Mouse (Mus musculus): Measurements from ENCODE around the gene Olfr23. TPM values are rescaled to one million over a fixed set of nuclear protein-coding genes. Genes with fewer than 3 reads are reported as not detected.
"Not testable (repeated sequence)": the region's sequence is repeated elsewhere in the genome, so short reads cannot be mapped to it uniquely, and the experiment has no call there.

Olfr23 gene
- not detected for total RNA-seq (2021)
- long read RNA-seq, experiment 1, result 0 reads
- long read RNA-seq, experiment 2, result 0 reads

- no peak for DNase-seq (ENCODE audit: low spot score in 2 of 2)
These were observed at the start of gene Olfr23 for GRCm38 (mm10) chr11:73936377-73936776. Gene Olfr23 (plus strand): TSS chr11:73936677.

- no peak for DNase-seq (ENCODE audit: low spot score in 2 of 2)
These were observed 45.8 kb upstream of the Olfr23 start, which contains the start of gene Olfr394 for GRCm38 (mm10) chr11:73890671-73891070. Gene Olfr394 (minus strand): TSS chr11:73890771.

GRCm38 (mm10) chr11:73909199-73909598 is 27.3 kb upstream of the Olfr23 start, which contains the start of gene Olfr395:
Gene Olfr395 (minus strand): TSS chr11:73909299.
- not testable (repeated sequence) for DNase-seq (ENCODE audit: low spot score in 2 of 2)

GRCm38 (mm10) chr11:73960517-73960916 is 24.0 kb downstream of the Olfr23 start, which contains the start of gene Olfr397:
Gene Olfr397 (plus strand): TSS chr11:73960817.
- DNase-seq (ENCODE audit: low spot score in 2 of 2), result no peak

GRCm38 (mm10) chr11:73990307-73990706 is 53.8 kb downstream of the Olfr23 start, which contains the start of gene Olfr398:
Gene Olfr398 (minus strand): TSS chr11:73990407.
- no peak for DNase-seq (ENCODE audit: low spot score in 2 of 2)

Other genes starting within 250 kb of the Olfr23 start
- not detected for gene Zfp735, start 247.9 kb upstream of the Olfr23 start, total RNA-seq (2021)
- not detected for gene Olfr389, start 156.0 kb upstream of the Olfr23 start, total RNA-seq (2021)
- gene Olfr390, start 153.7 kb upstream of the Olfr23 start, total RNA-seq (2021), result not detected
- gene Olfr391-ps, start 133.6 kb upstream of the Olfr23 start, total RNA-seq (2021), result not detected
- gene Olfr392, start 119.6 kb upstream of the Olfr23 start, total RNA-seq (2021), result not detected
- not detected for gene Olfr393, start 85.2 kb upstream of the Olfr23 start, total RNA-seq (2021)
- gene Olfr394, start 45.9 kb upstream of the Olfr23 start, total RNA-seq (2021), result not detected
- not detected for gene Olfr395, start 27.4 kb upstream of the Olfr23 start, total RNA-seq (2021)
- not detected for gene Olfr397, start 24.1 kb downstream of the Olfr23 start, total RNA-seq (2021)
- not detected for gene Olfr398, start 53.7 kb downstream of the Olfr23 start, total RNA-seq (2021)
- not detected for gene Olfr139, start 119.9 kb downstream of the Olfr23 start, total RNA-seq (2021)
- not detected for gene Olfr399, start 119.9 kb downstream of the Olfr23 start, total RNA-seq (2021)
- not detected for gene Zfp616, start 133.3 kb downstream of the Olfr23 start, total RNA-seq (2021)
- gene Olfr401, start 177.0 kb downstream of the Olfr23 start, total RNA-seq (2021), result not detected
- not detected for gene Olfr402, start 216.9 kb downstream of the Olfr23 start, total RNA-seq (2021)
- gene Olfr403, start 249.6 kb downstream of the Olfr23 start, total RNA-seq (2021), result not detected

Measured in adrenal gland, postnatal 4 days (tissue).